Mouse (Mus musculus) liver, adult 2 months (tissue): ENCODE measurements around the gene Shkbp1. TPM values are rescaled to one million over a fixed set of nuclear protein-coding genes. Genes with fewer than 3 reads are reported as not detected.

Experiments
- DNase-seq: peaks from one replicate; pipeline ENCODE4 v3.0.0-alpha.2; 2011; ENCODE audit warnings: low read depth, low spot score; ENCODE audit errors: extremely low read depth
- H3K27ac ChIP-seq: fragments of 200-500 bp; replicated peaks from 2 replicates; pipeline ENCODE4 v1.5.1; 2012; ENCODE audit warnings: low read depth, mild to moderate bottlenecking, control low read depth, inconsistent platforms, low read length; ENCODE audit not compliant: insufficient read depth
- H3K27me3 ChIP-seq: fragments of 200-500 bp; 2 replicates; pipeline ENCODE4 v1.6.1; 2012; ENCODE audit warnings: mild to moderate bottlenecking, moderate library complexity, low read length, inconsistent platforms; ENCODE audit not compliant: control insufficient read depth, insufficient read depth
- H3K36me3 ChIP-seq: fragments of 200-500 bp; 2 replicates; pipeline ENCODE4 v1.6.1; 2012; ENCODE audit warnings: low read length, inconsistent platforms; ENCODE audit not compliant: control insufficient read depth, insufficient read depth
- H3K4me1 ChIP-seq: fragments of 200-500 bp; 2 replicates; pipeline ENCODE4 v1.6.1; 2011; ENCODE audit warnings: low read length; ENCODE audit not compliant: control insufficient read depth, insufficient read depth
- H3K4me3 ChIP-seq: fragments of 200-500 bp; 2 replicates; pipeline ENCODE4 v1.5.1; 2011; ENCODE audit warnings: low read depth, mild to moderate bottlenecking, control low read depth, low read length, moderate library complexity; ENCODE audit not compliant: insufficient read depth
- H3K79me2 ChIP-seq: fragments of 200-500 bp; 2 replicates; pipeline ENCODE4 v1.6.1; 2012; ENCODE audit warnings: inconsistent platforms, mild to moderate bottlenecking, low read length, moderate library complexity; ENCODE audit not compliant: control insufficient read depth, insufficient read depth
- H3K9ac ChIP-seq: fragments of 200-500 bp; 2 replicates; pipeline ENCODE4 v1.6.1; 2012; ENCODE audit warnings: low read depth, mild to moderate bottlenecking, control low read depth, inconsistent platforms, low read length
- CTCF ChIP-seq: fragments of 200-500 bp; IDR thresholded peaks from 2 replicates; pipeline ENCODE4 v1.5.1; 2011; ENCODE audit warnings: low read depth, low read length, control low read depth
- POLR2A ChIP-seq: fragments of 200-500 bp; IDR thresholded peaks from 2 replicates; pipeline ENCODE4 v1.6.1; 2011; ENCODE audit warnings: low read length, control low read depth; ENCODE audit not compliant: insufficient read depth; ENCODE audit errors: extremely low read depth
- WGBS: fragments of 180-500 bp; shearing (Covaris S2); methylation state at CpG from one replicate; pipeline ENCODE4 v1.1.7; 2018; 5-methylcytosine and 5-hydroxymethylcytosine counted together
- polyA plus RNA-seq: library from polyadenylated mRNA; depleted of rRNA; stranded (reverse); fragments of >200 nt; gene quantifications from 2 replicates; pipeline ENCODE4 v1.2.3, GENCODE M21; 2012
- total RNA-seq: library from RNA; depleted of rRNA; stranded (reverse); fragments of >200 nt; gene quantifications from 2 replicates; pipeline ENCODE4 v1.2.3, GENCODE M21; 2014

The Shkbp1 gene
- total and polyA plus RNA-seq, 2 experiments, result 3.6 to 23.9 TPM

GRCm38 (mm10) chr7:27322291-27322690, 33.5 kb downstream of the Shkbp1 start:
- H3K9ac ChIP-seq, result no peak overlapping the region
- no peak for TF ChIP-seq CTCF
- no peak for TF ChIP-seq POLR2A
- no peak overlapping the region for H3K27ac ChIP-seq
- no peaks in the 10 kb centered on the region for H3K79me2 ChIP-seq
- H3K4me1 ChIP-seq, result peaks cover 2% of the 10 kb centered on the region; the same call in 1 of the 2 replicates
- H3K4me3 ChIP-seq, result no peak overlapping the region
- H3K36me3 ChIP-seq, result no peaks in the 10 kb centered on the region
- 63% methylated on average over 13 of the region's 13 CpGs for WGBS
- H3K27me3 ChIP-seq, result no peaks in the 10 kb centered on the region
- DNase-seq, result no peak

DNA sequence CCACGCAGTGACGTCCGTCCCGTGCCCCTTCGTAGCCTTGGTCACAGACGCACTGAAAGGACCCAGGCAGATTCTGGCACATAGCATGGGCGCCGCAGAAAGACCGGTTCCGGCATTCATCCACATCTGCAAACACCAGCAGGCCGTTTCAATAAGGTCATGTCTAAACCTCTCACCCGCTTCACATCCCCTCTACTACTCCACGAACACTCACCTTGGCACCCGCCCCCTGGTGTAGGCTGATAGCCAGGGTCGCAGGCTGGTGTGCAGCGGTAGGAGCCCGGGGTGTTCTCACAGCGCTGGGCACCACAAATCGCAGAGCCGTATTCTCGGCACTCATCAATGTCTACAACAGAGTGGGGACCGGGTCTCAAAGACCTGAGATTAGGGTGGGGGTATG, 36.4 kb downstream of the Shkbp1 start:
- no peaks in the 10 kb centered on the region for H3K27me3 ChIP-seq
- H3K79me2 ChIP-seq, result no peaks in the 10 kb centered on the region
- H3K9ac ChIP-seq, result no peak overlapping the region
- no peaks in the 10 kb centered on the region for H3K4me1 ChIP-seq
- no peaks in the 10 kb centered on the region for H3K36me3 ChIP-seq
- no peak for TF ChIP-seq POLR2A
- no peak for TF ChIP-seq CTCF
- no peak for DNase-seq
- H3K27ac ChIP-seq, result no peak overlapping the region
- 92% methylated on average over 22 of the region's 22 CpGs for WGBS
- no peak overlapping the region for H3K4me3 ChIP-seq

DNA sequence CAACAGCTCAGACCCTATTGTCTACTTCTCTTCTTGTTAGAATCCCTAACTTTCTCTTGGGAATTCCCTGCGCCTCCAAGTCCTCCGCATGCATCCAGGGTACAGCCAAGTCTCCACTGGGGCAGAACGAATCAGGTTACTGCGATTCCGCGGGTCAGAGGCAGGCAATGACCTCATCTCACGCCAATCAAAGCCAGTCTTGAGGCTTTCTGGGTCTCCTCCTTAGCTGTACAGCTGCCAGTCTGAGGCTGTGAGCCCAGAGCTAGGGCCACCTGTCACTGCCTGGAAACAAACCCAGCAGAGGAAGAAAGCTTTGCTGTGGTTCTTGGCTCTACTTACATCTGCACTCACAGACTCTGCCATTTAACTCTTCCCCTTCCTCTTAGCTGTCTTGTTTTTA, 39.9 kb downstream of the Shkbp1 start:
- TF ChIP-seq POLR2A, result no peak
- no peak for TF ChIP-seq CTCF
- Histone ChIP-seq H3K36me3 (no peaks in the 10 kb centered on the region), H3K4me1 (no peaks in the 10 kb centered on the region), H3K79me2 (no peaks in the 10 kb centered on the region), H3K27ac (no peak overlapping the region), H3K27me3 (no peaks in the 10 kb centered on the region), H3K4me3 (no peak overlapping the region), H3K9ac (no peak overlapping the region)
- WGBS, result 75% methylated on average over 7 of the region's 7 CpGs
- no peak for DNase-seq

DNA sequence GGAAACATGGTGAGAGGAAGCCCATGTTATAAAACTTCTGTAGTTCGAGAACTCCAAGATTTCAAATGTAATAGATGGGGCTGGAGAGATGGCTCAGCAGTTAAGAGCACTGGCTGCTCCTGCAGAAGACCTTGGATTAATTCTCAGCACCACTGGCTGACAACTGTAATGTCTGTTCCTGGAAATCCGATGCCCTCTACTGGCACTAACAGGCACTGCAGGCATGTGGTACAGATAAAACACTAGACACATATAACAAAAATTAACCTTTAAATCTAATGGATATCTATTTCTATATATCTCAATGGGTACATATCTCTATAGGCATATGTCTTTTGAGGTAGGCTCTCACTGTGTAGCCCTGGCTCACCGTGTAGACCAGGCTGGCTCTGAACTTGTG, 41.4 kb downstream of the Shkbp1 start:
- no peaks in the 10 kb centered on the region for H3K79me2 ChIP-seq
- TF ChIP-seq POLR2A, result no peak
- TF ChIP-seq CTCF, result peak; percentile 24; the same call in 1 of the 2 replicates
- 93% methylated on average over 3 of the region's 3 CpGs for WGBS

DNA sequence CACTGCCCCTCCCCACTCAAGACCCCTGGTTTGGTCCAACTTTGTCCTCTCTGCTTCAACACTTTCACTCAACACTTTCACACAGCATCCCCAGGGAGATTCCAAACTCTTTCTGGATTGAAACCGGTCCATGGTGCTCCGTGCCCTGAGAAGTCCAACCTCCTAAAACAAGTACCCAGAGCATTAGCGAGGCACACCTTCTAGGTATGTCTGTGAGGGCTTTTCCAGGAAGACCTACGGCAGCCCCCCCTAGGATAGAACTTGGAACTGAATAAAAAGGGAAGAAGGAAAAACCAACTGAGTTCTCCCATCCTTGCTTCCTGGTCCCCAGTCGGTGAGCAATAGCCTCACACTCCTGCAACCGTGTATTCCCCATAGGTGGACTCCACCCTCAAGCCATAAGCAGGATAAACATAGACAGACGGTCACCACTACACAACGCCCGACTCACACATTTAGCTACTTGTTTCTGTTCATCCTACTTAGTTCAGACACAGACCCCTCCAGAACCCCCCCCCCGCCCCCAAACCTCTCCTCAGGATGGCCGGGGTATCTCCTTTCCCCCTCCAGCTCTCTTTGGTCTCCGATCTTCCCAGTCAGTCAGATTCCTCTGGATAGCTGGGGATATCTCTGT, 44.1 kb downstream of the Shkbp1 start:
- peaks cover 2% of the 10 kb centered on the region; the same call in 1 of the 2 replicates for H3K4me1 ChIP-seq
- WGBS, result 93% methylated on average over 12 of the region's 12 CpGs
- H3K27me3 ChIP-seq, result no peaks in the 10 kb centered on the region; the same call in 1 of the 2 replicates
- no peak for DNase-seq
- no peak for TF ChIP-seq POLR2A
- TF ChIP-seq CTCF, result no peak
- no peak overlapping the region for H3K4me3 ChIP-seq
- H3K36me3 ChIP-seq, result no peaks in the 10 kb centered on the region
- no peak overlapping the region for H3K9ac ChIP-seq
- H3K79me2 ChIP-seq, result no peaks in the 10 kb centered on the region
- H3K27ac ChIP-seq, result no peak overlapping the region

More for the DNA sequence above, 41.4 kb downstream of the Shkbp1 start:
- Histone ChIP-seq H3K27me3 (no peaks in the 10 kb centered on the region; the same call in 1 of the 2 replicates), H3K4me1 (peaks cover 2% of the 10 kb centered on the region; the same call in 1 of the 2 replicates), H3K36me3 (no peaks in the 10 kb centered on the region), H3K4me3 (no peak overlapping the region), H3K9ac (no peak overlapping the region), H3K27ac (no peak overlapping the region)
- no peak for DNase-seq

DNA sequence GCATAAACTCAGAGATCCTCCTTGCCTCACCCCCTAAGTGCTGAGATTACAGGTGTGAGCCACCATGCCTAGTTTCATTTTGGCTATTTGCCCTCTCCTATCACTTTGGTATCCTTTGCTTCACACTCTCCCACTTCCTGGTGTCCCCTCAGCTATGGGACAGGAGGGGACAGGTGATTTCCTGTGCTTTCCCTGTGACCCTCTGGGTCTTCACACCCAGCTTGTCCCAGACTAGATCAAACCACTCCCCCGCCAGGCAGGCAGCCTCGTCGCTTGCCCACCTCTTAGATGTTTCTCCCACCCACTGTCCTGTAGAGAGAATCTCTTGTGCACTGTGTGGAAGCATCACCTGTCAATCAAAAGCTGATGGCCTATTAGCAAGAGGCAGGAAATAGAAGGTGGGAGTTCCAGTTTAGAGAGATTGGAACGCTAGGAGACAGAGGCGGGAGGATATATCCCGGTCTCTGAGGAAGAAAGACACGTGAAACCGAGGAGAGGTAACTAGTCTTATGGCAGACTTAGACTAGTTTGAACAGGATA, 44.8 kb downstream of the Shkbp1 start:
- Histone ChIP-seq H3K27me3 (no peaks in the 10 kb centered on the region; the same call in 1 of the 2 replicates), H3K36me3 (no peaks in the 10 kb centered on the region), H3K79me2 (no peaks in the 10 kb centered on the region), H3K4me1 (peaks cover 2% of the 10 kb centered on the region; the same call in 1 of the 2 replicates), H3K4me3 (no peak overlapping the region), H3K9ac (no peak overlapping the region), H3K27ac (no peak overlapping the region)
- no peak for DNase-seq
- 62% methylated on average over 8 of the region's 8 CpGs for WGBS
- TF ChIP-seq CTCF (no peak), POLR2A (no peak)
